Mouse (Mus musculus) gastrocnemius, postnatal 25 days (tissue): ENCODE measurements around the gene Prcp. TPM values are rescaled to one million over a fixed set of nuclear protein-coding genes. Genes with fewer than 3 reads are reported as not detected.

ENCODE experiments used
- DNase-seq: peaks from one replicate; pipeline ENCODE4 v3.0.0; 2022
- long read RNA-seq, 2 experiments: library from polyadenylated mRNA; stranded (forward); transcript quantifications; one replicate each; pipeline ENCODE4 v2.0.0; 2021
- total RNA-seq, 2 experiments: library from RNA; stranded (reverse); gene quantifications; 1 replicate in 1 of 2; 2 replicates in 1 of 2; pipeline ENCODE4 v1.2.3; 2021

The Prcp gene
- total RNA-seq: 1 to 10 TPM; 3.7 to 6.6 TPM
- long read RNA-seq, experiment 1, partial matches to known transcripts: 0 of 3 reads
- long read RNA-seq, experiment 1, other reads (novel, unspliced or antisense): 2 of 3 reads
- long read RNA-seq, experiment 2, transcript Prcp-201 (9 exons, 2,967 nt): major isoform, 7 of 8 reads
- long read RNA-seq, experiment 2, partial matches to known transcripts: 1 of 8 reads
- long read RNA-seq, experiment 2, other reads (novel, unspliced or antisense): 0 of 8 reads

DNA sequence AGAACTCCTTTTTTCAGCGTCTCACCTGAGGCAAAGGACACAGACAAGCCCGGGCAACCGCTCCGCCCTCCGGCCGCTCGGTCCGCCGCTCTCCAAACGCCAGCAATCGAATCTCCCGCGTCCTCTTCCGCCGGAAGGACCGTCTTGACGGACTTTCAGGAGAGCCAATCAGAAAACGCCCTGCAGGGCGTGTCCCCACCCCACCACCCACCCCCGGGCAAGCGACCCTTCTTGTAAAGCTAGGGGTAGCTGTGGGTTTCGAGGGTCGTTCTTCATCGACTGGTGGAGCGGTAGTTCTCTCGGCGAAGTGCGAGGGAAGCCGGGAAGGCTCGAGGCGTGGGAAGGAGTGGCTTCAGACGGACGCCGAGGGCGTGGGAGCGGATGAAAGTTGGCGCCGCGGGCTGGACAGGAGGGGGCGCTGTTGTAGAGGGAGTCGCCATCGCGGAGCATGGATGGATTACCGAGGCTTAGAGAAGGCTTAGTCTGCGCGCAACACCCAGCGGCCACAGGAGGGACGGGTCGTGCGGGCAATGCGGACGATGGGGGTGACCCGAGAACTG lies at the start of gene Prcp, which contains the start of gene Ddias:
Prcp (plus strand) TSS at position 355 of the 560 bp plus-strand sequence.
Ddias (minus strand) TSS at position 132 of the 560 bp plus-strand sequence.
- DNase-seq: peak; percentile 90

- no peak for DNase-seq
These were observed 48.0 kb upstream of the Prcp start for GRCm38 (mm10) chr7:92826248-92826647.

DNA sequence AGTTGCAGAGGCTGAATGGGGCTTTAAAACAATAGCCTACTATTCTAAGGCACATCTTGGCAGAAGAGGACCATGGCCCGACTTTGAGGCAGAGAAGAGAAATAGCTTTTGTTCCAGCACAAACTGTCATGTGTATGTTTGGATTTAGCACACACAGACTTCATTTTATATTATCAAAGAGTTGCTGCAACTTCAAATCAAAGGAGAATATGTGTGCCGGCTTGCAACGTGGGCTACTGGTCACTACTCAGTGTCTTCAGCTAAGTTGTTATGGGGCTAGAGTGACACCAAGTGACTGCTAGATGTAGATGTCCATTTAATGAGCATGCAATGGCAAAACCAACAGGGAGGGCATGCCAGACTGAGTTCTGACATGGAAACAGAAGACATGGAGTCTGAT lies 46.3 kb upstream of the Prcp start:
- no peak for DNase-seq

DNA sequence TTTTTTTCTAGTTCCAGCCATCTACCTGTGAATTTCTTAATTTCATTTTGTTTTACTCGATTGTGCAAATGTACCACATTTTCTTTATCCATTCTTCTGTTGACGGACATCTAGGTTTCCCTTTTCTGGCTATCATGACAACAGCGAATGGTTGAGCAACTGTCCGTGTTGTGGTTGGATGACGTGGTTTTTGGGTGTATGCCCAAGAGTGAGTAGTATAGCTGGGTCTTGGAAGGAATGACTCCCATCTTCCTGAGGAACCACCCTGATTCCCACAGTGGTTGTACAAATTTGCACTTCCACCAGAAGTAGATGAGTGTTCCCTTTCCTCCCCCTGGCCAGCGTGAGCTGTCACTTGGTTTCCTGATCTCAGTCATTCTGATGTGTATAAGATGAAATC lies 41.9 kb upstream of the Prcp start:
- no peak for DNase-seq

DNA sequence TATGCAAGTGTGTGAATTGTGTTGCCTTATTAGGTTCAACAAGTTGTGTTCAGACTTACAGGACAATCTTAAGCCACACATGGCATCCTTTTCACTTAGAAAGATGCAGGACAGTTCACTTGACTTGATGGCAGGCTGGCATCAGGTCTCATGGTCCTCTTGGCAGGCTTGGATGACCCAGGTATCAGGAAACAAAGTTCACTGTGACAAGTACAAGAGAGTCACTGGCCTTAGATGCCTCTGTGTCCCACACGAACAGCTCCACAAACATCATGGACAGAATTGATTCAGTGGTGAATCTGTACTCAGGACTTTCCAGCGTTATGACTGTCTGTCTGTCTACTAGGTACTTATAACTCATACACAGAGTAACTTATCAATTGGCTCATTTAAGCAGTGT lies 39.9 kb upstream of the Prcp start:
- no peak for DNase-seq

- DNase-seq: no peak
These were observed 37.8 kb upstream of the Prcp start for GRCm38 (mm10) chr7:92836447-92836846.

- no peak for DNase-seq
These were observed 37.0 kb upstream of the Prcp start for GRCm38 (mm10) chr7:92837226-92837625.

GRCm38 (mm10) chr7:92837907-92838306 lies 36.4 kb upstream of the Prcp start:
- DNase-seq: no peak

DNA sequence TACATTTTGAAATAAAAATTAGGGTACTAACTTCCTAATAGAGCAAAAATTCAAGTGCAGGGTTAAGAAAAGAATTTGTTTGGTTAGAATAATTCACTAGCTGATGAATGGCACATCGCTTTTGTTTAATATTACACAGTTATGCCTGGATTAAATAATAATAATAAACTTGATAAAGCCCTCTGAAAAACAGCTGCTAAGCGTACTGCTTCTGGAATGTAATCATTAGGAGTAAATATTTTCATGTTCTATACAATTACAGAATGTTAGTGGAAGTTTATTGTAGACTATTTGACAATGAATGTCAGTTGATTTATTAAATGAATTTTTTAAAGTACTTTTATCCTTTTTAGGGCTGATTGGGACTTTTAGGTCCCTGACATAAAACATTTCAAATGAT lies 32.0 kb upstream of the Prcp start:
- DNase-seq: no peak

DNA sequence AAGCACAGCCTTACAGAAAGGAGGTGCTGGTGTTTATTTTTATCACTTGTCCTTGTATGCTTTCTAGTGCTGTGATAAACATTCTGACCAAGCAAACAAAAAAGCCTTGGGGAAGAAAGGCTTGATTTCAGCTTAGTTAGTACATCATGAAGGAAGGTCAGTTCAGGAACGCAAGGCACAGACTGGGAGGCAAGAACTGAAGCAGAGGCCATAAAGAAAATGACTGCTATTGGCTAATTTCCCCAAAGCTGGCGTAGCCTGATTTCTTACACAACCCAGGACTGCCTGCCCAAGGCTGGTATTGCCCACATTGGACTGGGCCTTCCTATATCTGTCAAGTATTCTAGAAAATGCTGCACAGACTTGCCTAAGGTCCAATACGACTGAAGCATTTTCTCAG lies 26.0 kb upstream of the Prcp start:
- no peak for DNase-seq

DNA sequence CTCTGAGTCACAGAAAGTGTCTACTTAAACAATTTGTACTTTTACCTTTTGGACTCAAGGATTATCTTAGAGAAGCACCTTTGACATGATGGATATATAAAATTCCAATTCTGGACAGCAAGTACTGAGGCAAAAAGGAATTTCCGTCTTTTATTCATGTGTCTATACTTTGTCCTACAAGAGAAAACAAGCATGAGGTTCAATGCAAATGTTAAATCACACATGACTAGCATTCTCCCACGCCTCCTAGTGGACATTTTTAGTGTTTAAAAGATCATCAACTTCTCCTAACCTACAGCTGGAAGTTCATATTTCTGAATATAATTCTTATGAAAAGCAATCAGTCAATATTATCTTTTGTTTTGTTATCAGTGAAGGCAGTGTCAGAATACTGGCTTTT lies 7.7 kb upstream of the Prcp start:
- DNase-seq: no peak

- no peak for DNase-seq
These were observed 4.1 kb upstream of the Prcp start for GRCm38 (mm10) chr7:92870161-92870560.

DNA sequence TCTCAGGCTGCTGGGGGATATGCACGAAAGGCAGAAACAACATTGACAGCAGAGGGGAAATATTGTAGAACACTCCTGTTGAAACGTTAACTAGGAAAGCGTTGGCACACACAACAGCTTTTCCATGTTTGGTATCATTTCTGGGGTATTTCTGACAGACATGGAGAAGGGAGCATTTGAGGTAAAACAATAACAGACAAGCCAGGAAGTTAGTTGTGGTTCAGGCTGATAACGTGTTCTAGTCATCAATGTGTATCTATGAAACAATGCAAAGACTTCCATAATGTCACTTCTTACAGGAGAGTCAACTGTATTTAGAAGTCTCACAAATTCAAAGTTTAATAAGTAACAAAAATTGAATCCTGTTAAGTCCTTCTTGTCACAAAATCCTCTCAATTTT lies 2.7 kb upstream of the Prcp start:
- DNase-seq: no peak

GRCm38 (mm10) chr7:92874761-92875408 lies 615 bp downstream of the Prcp start:
- peak; percentile 90 for DNase-seq

- DNase-seq: no peak
These were observed 1.8 kb downstream of the Prcp start for GRCm38 (mm10) chr7:92876066-92876465.

- DNase-seq: no peak
These were observed 2.3 kb downstream of the Prcp start for GRCm38 (mm10) chr7:92876538-92876937.

DNA sequence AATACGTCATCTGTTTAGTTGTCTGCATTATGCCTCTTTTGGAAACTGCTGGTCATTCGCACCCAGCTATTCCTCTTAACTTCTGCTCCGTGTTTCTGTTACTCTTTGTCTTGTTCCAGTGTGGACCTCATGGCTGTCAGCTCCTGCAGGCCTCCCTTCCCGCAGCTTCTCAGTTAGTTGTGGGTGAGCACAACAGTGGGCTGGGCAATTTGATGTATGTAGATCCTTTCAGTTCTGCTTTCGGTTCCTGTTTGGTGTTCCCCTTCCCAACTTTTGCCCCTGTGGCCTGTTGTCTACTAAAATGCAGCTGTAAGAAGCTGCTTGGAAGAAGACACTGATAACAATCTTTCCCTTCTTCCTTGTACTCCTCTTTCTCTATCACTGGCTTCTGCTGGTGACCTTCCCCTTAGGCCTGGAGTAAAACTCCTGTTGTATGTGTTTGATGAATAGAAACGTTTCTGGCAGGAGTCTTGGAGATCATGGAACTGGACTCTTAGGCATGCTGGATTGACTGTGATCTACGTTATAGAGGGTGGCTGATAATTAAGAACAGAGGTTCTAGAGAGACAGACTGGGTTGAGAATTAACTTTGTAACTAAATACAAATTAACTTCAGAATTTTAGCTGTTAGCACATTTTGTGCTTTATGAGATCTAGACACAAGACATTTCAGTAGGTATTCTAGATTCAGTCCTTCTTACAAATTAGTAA lies 4.5 kb downstream of the Prcp start:
- DNase-seq: peak; percentile 6

- no peak for DNase-seq
These were observed 9.8 kb downstream of the Prcp start for GRCm38 (mm10) chr7:92883850-92884716.

- no peak for DNase-seq
These were observed 10.9 kb downstream of the Prcp start for GRCm38 (mm10) chr7:92884998-92885660.

GRCm38 (mm10) chr7:92886801-92887200 lies 12.5 kb downstream of the Prcp start:
- DNase-seq: no peak

- DNase-seq: no peak
These were observed 13.0 kb downstream of the Prcp start for GRCm38 (mm10) chr7:92887230-92887629.

DNA sequence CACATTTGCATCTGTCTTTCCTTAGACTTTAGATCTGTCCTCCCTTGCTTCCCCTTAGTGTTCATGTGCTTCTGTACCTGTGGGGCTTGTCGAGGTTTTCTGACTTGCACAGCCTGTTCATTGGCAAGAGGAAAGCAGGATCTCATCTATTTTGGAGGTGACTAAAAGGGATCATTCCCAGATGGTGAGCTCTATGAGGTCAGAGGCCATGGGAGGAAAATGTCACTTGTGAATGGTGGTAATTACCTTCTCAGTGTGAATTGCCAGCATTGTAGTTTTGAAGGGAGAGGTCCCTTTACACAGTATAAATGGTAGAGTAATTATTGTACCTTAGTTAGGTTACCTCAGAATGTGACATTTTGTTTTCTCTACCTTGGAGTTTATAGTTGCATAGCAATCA lies 15.9 kb downstream of the Prcp start:
- DNase-seq: no peak
